Mouse (Mus musculus) gonadal fat pad, adult 2 months (tissue): ENCODE results near the gene Rsph3a. TPM values are rescaled to one million over a fixed set of nuclear protein-coding genes. Genes with fewer than 3 reads are reported as not detected.
"Not testable (repeated sequence)": the region's sequence is repeated elsewhere in the genome, so short reads cannot be mapped to it uniquely, and the experiment has no call there.

Experiments
- DNase-seq: peaks from one replicate; pipeline ENCODE4 v3.0.0-alpha.2; 2012; ENCODE audit warnings: low read depth
- polyA plus RNA-seq: library from polyadenylated mRNA; depleted of rRNA; stranded (reverse); fragments of >200 nt; gene quantifications from 2 replicates; pipeline ENCODE4 v1.2.3, GENCODE M21; 2012; rRNA removed

The Rsph3a gene
- 63.3 and 111 TPM in 2 replicates for polyA plus RNA-seq

GRCm38 (mm10) chr17:7945117-7946052 is at the start of gene Rsph3a:
Rsph3a (plus strand) TSS chr17:7945614.
- not testable (repeated sequence) for DNase-seq

- DNase-seq = no peak
Observed at GRCm38 (mm10) chr17:7896047-7896635, 49.3 kb upstream of the Rsph3a start.

GRCm38 (mm10) chr17:7897120-7897519 is 48.3 kb upstream of the Rsph3a start:
- no peak for DNase-seq

GRCm38 (mm10) chr17:7897756-7898155 is 47.7 kb upstream of the Rsph3a start:
- DNase-seq = no peak

GRCm38 (mm10) chr17:7899233-7899632 is 46.2 kb upstream of the Rsph3a start:
- DNase-seq = no peak

- no peak for DNase-seq
Observed at GRCm38 (mm10) chr17:7899961-7900360, 45.5 kb upstream of the Rsph3a start.

- no peak for DNase-seq
Observed at GRCm38 (mm10) chr17:7901536-7901935, 43.9 kb upstream of the Rsph3a start.

- DNase-seq = no peak
Observed at GRCm38 (mm10) chr17:7902362-7902761, 43.1 kb upstream of the Rsph3a start.

- DNase-seq = no peak
Observed at GRCm38 (mm10) chr17:7904992-7905391, 40.4 kb upstream of the Rsph3a start.

- no peak for DNase-seq
Observed at GRCm38 (mm10) chr17:7905936-7906685, 39.3 kb upstream of the Rsph3a start.

- no peak for DNase-seq
Observed at GRCm38 (mm10) chr17:7914596-7915227, 30.7 kb upstream of the Rsph3a start.

- DNase-seq = no peak
Observed at GRCm38 (mm10) chr17:7915791-7916190, 29.6 kb upstream of the Rsph3a start.

GRCm38 (mm10) chr17:7916782-7917574 is 28.4 kb upstream of the Rsph3a start:
- no peak for DNase-seq

GRCm38 (mm10) chr17:7918355-7918754 is 27.1 kb upstream of the Rsph3a start:
- no peak for DNase-seq

GRCm38 (mm10) chr17:7919209-7919608 is 26.2 kb upstream of the Rsph3a start:
- no peak for DNase-seq

GRCm38 (mm10) chr17:7922564-7922963 is 22.9 kb upstream of the Rsph3a start:
- DNase-seq = no peak

- no peak for DNase-seq
Observed at GRCm38 (mm10) chr17:7924185-7924725, 21.2 kb upstream of the Rsph3a start.

GRCm38 (mm10) chr17:7925413-7926160 is 19.8 kb upstream of the Rsph3a start, which contains the start of gene Tagap:
Tagap (plus strand) TSS chr17:7926000.
- DNase-seq = no peak

GRCm38 (mm10) chr17:7927582-7928535 is 17.6 kb upstream of the Rsph3a start:
- no peak for DNase-seq
